Mouse (Mus musculus) CH12.LX (cell line): ENCODE results near the gene Irf4. TPM values are rescaled to one million over a fixed set of nuclear protein-coding genes. Genes with fewer than 3 reads are reported as not detected.

Experiments used
- DNase-seq: peaks from one replicate; pipeline ENCODE4 v3.0.0-alpha.2; 2013; ENCODE audit errors: extremely low read depth
- H3K27ac ChIP-seq: 2 replicates; pipeline ENCODE4 v1.5.1; 2012; ENCODE audit warnings: low read depth, mild to moderate bottlenecking, control low read depth, moderate library complexity; ENCODE audit not compliant: insufficient read depth
- H3K27me3 ChIP-seq: replicated peaks from 2 replicates; pipeline ENCODE3; 2012; ENCODE audit warnings: inconsistent platforms
- H3K36me3 ChIP-seq, 2 experiments: replicated peaks in 1 of 2; 2 replicates each; pipeline versions ENCODE3 to v1.6.1; 2012; ENCODE audit warnings: inconsistent platforms in 1 of 2, low read length in 1 of 2, mild to moderate bottlenecking in 1 of 2, mixed read lengths in 1 of 2, moderate library complexity in 1 of 2; ENCODE audit not compliant: control insufficient read depth in 1 of 2, insufficient read depth in 1 of 2
- H3K4me1 ChIP-seq, 2 experiments: 2 replicates each; pipeline ENCODE4 v1.6.1; 2012; ENCODE audit warnings: inconsistent platforms in 1 of 2, moderate library complexity in 1 of 2; ENCODE audit not compliant: insufficient read depth in 2 of 2, control insufficient read depth in 1 of 2
- H3K4me2 ChIP-seq: 2 replicates; pipeline ENCODE4 v1.6.1; 2012; ENCODE audit warnings: low read depth, mild to moderate bottlenecking, control low read depth; ENCODE audit not compliant: poor library complexity, insufficient read depth, severe bottlenecking
- H3K4me3 ChIP-seq, 3 experiments: fragments of 150-350 bp in 1 of 3; sonication (generic) in 1 of 3; replicated peaks in 1 of 3; 2 replicates each; pipeline versions ENCODE3 to v1.5.1; 2011 to 2012; ENCODE audit warnings: low read depth in 2 of 3, low read length in 2 of 3, mild to moderate bottlenecking in 2 of 3, moderate library complexity in 2 of 3, control low read depth in 1 of 3, improper control_type of control experiment in 1 of 3, inconsistent platforms in 1 of 3, mixed read lengths in 1 of 3; ENCODE audit not compliant: poor library complexity in 1 of 3
- H3K79me2 ChIP-seq: replicated peaks from 2 replicates; pipeline ENCODE4 v1.6.1; 2012; ENCODE audit warnings: mild to moderate bottlenecking, moderate library complexity; ENCODE audit not compliant: control insufficient read depth, poor library complexity, insufficient read depth, severe bottlenecking; ENCODE audit errors: extremely low read depth
- H3K9ac ChIP-seq: 2 replicates; pipeline ENCODE4 v1.6.1; 2012; ENCODE audit warnings: low read depth, mild to moderate bottlenecking, control low read depth, moderate library complexity; ENCODE audit not compliant: insufficient read depth
- H3K9me3 ChIP-seq: replicated peaks from 2 replicates; pipeline ENCODE3; 2012; ENCODE audit warnings: low read length, inconsistent platforms, mixed read lengths
- BHLHE40 ChIP-seq: IDR thresholded peaks from 2 replicates; pipeline ENCODE4 v1.6.1; 2011; ENCODE audit warnings: mild to moderate bottlenecking, low read depth, low read length, improper control_type of control experiment
- CHD1 ChIP-seq: IDR thresholded peaks from 2 replicates; pipeline ENCODE4 v1.6.1; 2012; ENCODE audit warnings: low read depth, low read length, improper control_type of control experiment, inconsistent platforms
- CTCF ChIP-seq, 2 experiments: IDR thresholded peaks in 1 of 2; conservative IDR thresholded peaks in 1 of 2; 2 replicates each; pipeline ENCODE4 v1.5.1; 2011 to 2012; ENCODE audit warnings: low read depth in 2 of 2, low read length in 2 of 2, improper control_type of control experiment in 1 of 2, inconsistent platforms in 1 of 2, mild to moderate bottlenecking in 1 of 2, moderate library complexity in 1 of 2
- E2F4 ChIP-seq: IDR thresholded peaks from 2 replicates; pipeline ENCODE4 v1.6.1; 2011; ENCODE audit warnings: low read depth, low read length, improper control_type of control experiment; ENCODE audit not compliant: insufficient replicate concordance
- EP300 ChIP-seq: IDR thresholded peaks from 2 replicates; pipeline ENCODE4 v1.6.1; 2011; ENCODE audit warnings: low read length, improper control_type of control experiment
- ETS1 ChIP-seq: conservative IDR thresholded peaks from 2 replicates; pipeline ENCODE4 v1.6.1; 2012; ENCODE audit warnings: low read depth, mild to moderate bottlenecking, inconsistent platforms, low read length, improper control_type of control experiment, moderate library complexity
- GABPA ChIP-seq: IDR thresholded peaks from 2 replicates; pipeline ENCODE4 v1.6.1; 2012; ENCODE audit warnings: low read depth, low read length, improper control_type of control experiment, inconsistent platforms; ENCODE audit not compliant: insufficient replicate concordance
- JUN ChIP-seq: IDR thresholded peaks from 2 replicates; pipeline ENCODE4 v1.6.1; 2011; ENCODE audit warnings: low read depth, mild to moderate bottlenecking, low read length, improper control_type of control experiment, moderate library complexity; ENCODE audit not compliant: insufficient read depth
- KAT2A ChIP-seq: IDR thresholded peaks from 2 replicates; pipeline ENCODE4 v1.6.1; 2012; ENCODE audit warnings: low read length, improper control_type of control experiment, inconsistent platforms; ENCODE audit not compliant: insufficient replicate concordance
- MXI1 ChIP-seq: IDR thresholded peaks from 2 replicates; pipeline ENCODE4 v1.6.1; 2011; ENCODE audit warnings: mild to moderate bottlenecking, low read depth, low read length, improper control_type of control experiment
- MYC ChIP-seq: IDR thresholded peaks from 2 replicates; pipeline ENCODE4 v1.6.1; 2011; ENCODE audit warnings: low read depth, mild to moderate bottlenecking, improper control_type of control experiment, low read length
- NELFE ChIP-seq: IDR thresholded peaks from 2 replicates; pipeline ENCODE4 v1.6.1; 2011; ENCODE audit warnings: low read depth, low read length, improper control_type of control experiment
- PAX5 ChIP-seq: IDR thresholded peaks from 2 replicates; pipeline ENCODE4 v1.6.1; 2012; ENCODE audit warnings: low read length, inconsistent platforms, mixed read lengths
- RCOR1 ChIP-seq: conservative IDR thresholded peaks from 2 replicates; pipeline ENCODE4 v1.6.1; 2012; ENCODE audit warnings: low read depth, mild to moderate bottlenecking, inconsistent platforms, low read length, improper control_type of control experiment
- SIN3A ChIP-seq: IDR thresholded peaks from 2 replicates; pipeline ENCODE4 v1.6.1; 2012; ENCODE audit warnings: low read length, improper control_type of control experiment, inconsistent platforms
- SMC3 ChIP-seq: IDR thresholded peaks from 2 replicates; pipeline ENCODE4 v1.6.1; 2011; ENCODE audit warnings: low read depth, low read length, improper control_type of control experiment
- TCF12 ChIP-seq: IDR thresholded peaks from 2 replicates; pipeline ENCODE4 v1.6.1; 2014; ENCODE audit warnings: low read depth, mild to moderate bottlenecking, inconsistent platforms, low read length, improper control_type of control experiment
- USF2 ChIP-seq: conservative IDR thresholded peaks from 2 replicates; pipeline ENCODE4 v1.6.1; 2011; ENCODE audit warnings: low read depth, low read length, improper control_type of control experiment
- ZC3H11A ChIP-seq: IDR thresholded peaks from 2 replicates; pipeline ENCODE4 v1.6.1; 2012; ENCODE audit warnings: low read depth, mild to moderate bottlenecking, inconsistent platforms, low read length, improper control_type of control experiment
- ZKSCAN1 ChIP-seq: IDR thresholded peaks from 2 replicates; pipeline ENCODE4 v1.6.1; 2012; ENCODE audit warnings: low read depth, inconsistent platforms, low read length, improper control_type of control experiment, borderline replicate concordance
- dilution Hi-C: fragments of 300-500 bp; cut with MboI; formaldehyde crosslinking; loops from 2 replicates; pipeline ENCODE4 v1.14.3; 2020; ENCODE audit warnings: low sequenced_read_pairs; ENCODE audit not compliant: extremely low pct_unique_long_range_greater_than_20kb, extremely low pct_ligation_motif_present
- in situ Hi-C: fragments of 300-500 bp; cut with MboI; formaldehyde crosslinking; loops from 3 replicates; pipeline ENCODE4 v1.14.3; 2019; ENCODE audit warnings: low sequenced_read_pairs, low pct_ligation_motif_present, low pct_unique_long_range_greater_than_20kb, mixed read lengths
- polyA plus RNA-seq: library from polyadenylated mRNA; unstranded; fragments of >175 nt; gene quantifications from 2 replicates; pipeline ENCODE4 v1.2.1, GENCODE M21; 2012; ENCODE audit warnings: low read depth; ENCODE audit not compliant: insufficient read length
- total RNA-seq, 2 experiments: library from RNA; depleted of rRNA; stranded (reverse); fragments of 300-350 nt in 1 of 2; fragments of >200 nt in 1 of 2; gene quantifications; 2 replicates each; pipeline ENCODE4 v1.2.3; 2012 to 2014

The Irf4 gene
- total and polyA plus RNA-seq, 3 experiments, result 81.7 to 142 (median 115) TPM

DNA sequence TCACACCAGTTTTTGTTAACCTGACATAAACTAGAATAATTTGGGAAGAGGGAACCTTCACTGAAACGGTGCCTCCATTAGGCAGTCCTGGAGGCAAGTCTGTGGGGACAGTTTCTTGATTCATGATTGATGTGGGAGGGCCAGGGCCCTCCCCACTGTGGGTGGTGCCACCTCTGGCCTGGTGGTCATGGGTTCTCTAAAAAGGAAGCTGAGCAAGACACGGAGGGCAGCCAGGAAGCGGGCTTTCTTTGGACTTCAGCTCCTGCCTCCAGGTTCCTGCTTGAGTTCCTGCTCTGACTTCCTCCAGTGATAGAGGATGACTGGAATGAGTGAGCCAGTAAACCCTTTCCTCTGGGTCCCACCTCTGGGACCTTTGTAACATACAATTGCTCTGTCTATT lies 39.4 kb downstream of the Irf4 start:
- no peak overlapping the region for H3K9ac ChIP-seq
- H3K4me3 ChIP-seq, result no peak overlapping the region
- no peak overlapping the region for H3K27ac ChIP-seq
- no peak for TF ChIP-seq TCF12
- TF ChIP-seq SMC3, result no peak
- no peak for TF ChIP-seq PAX5
- TF ChIP-seq ZKSCAN1, result no peak
- TF ChIP-seq E2F4, result no peak
- TF ChIP-seq CTCF (conservative IDR thresholded peaks at IDR 0.05 in 1 of 2, IDR thresholded peaks at IDR 0.05 in 1 of 2; ENCODE audit: low read depth in 2 of 2, low read length in 2 of 2), result no peak
- TF ChIP-seq SIN3A, result no peak
- no peak for TF ChIP-seq BHLHE40
- TF ChIP-seq ETS1, result no peak
- no peak for TF ChIP-seq CHD1
- no peaks in the 10 kb centered on the region for H3K27me3 ChIP-seq
- in situ Hi-C loops (no loop called here), dilution Hi-C loops (no loop called here)
- H3K79me2 ChIP-seq, result no peaks in the 10 kb centered on the region
- no peak overlapping the region for H3K4me2 ChIP-seq
- H3K4me1 ChIP-seq, result peaks cover 12 to 54% of the 10 kb centered on the region in 2 experiments
- H3K9me3 ChIP-seq, result no peaks in the 10 kb centered on the region
- DNase-seq, result no peak
- H3K36me3 ChIP-seq, result no peaks in the 10 kb centered on the region

DNA sequence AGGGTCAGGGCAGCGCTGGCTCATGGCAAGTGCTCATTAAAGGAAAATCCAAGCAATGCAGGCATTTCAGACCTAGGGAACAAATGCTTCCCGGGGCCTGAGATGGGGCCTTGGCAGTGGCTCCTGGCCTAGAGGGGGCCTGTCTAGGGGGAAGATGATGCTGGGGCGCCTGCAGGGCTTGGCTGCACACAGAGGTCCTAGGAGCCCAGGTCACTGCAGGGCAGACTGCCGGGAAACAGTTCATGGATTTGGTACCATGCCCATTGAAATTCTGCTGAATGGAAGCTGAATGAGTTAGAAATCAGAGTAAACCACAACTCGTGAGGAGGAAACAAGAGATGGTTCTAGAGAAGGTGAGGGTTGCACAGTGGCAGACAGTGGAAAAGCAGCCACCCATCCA lies 41.0 kb downstream of the Irf4 start:
- DNase-seq, result no peak
- H3K4me3 ChIP-seq, result no peak overlapping the region
- H3K27me3 ChIP-seq, result no peaks in the 10 kb centered on the region
- TF ChIP-seq GABPA, result no peak
- no peak for TF ChIP-seq CTCF (conservative IDR thresholded peaks at IDR 0.05 in 1 of 2, IDR thresholded peaks at IDR 0.05 in 1 of 2; ENCODE audit: low read depth in 2 of 2, low read length in 2 of 2)
- TF ChIP-seq RCOR1, result no peak
- TF ChIP-seq TCF12, result no peak
- no peak for TF ChIP-seq ZC3H11A
- no peak for TF ChIP-seq NELFE
- TF ChIP-seq KAT2A, result no peak
- TF ChIP-seq MXI1, result no peak
- no peak for TF ChIP-seq MYC
- no peak for TF ChIP-seq JUN
- TF ChIP-seq USF2, result no peak
- no peak for TF ChIP-seq EP300
- TF ChIP-seq, all 38 proteins: peak for 0
- H3K4me2 ChIP-seq, result no peak overlapping the region
- dilution Hi-C loops, result no loop called here
- H3K27ac ChIP-seq, result no peak overlapping the region
- H3K79me2 ChIP-seq, result no peaks in the 10 kb centered on the region
- H3K9me3 ChIP-seq, result no peaks in the 10 kb centered on the region
- no peaks in the 10 kb centered on the region for H3K36me3 ChIP-seq
- peaks cover 12 to 62% of the 10 kb centered on the region in 2 experiments for H3K4me1 ChIP-seq
- in situ Hi-C loops, result no loop called here
- H3K9ac ChIP-seq, result no peak overlapping the region
